Mouse (Mus musculus) liver, embryonic 13.5 days (tissue): ENCODE data around the gene Otx2. TPM values are rescaled to one million over a fixed set of nuclear protein-coding genes. Genes with fewer than 3 reads are reported as not detected.

Source experiments
- ATAC-seq: fragments of 200-750 bp; cut with Nextera tagmentation; 2 replicates; pipeline ENCODE4 v1.8.0; 2017; ENCODE audit warnings: low read depth, mild to moderate bottlenecking, moderate number of reproducible peaks, moderate library complexity
- DNase-seq: peaks from one replicate; pipeline ENCODE4 v3.0.0; 2022
- H3K27ac ChIP-seq: fragments of 300-500 bp; sonication (generic); 2 replicates; pipeline ENCODE4 v1.5.1; 2015; ENCODE audit warnings: moderate library complexity, mild to moderate bottlenecking, inconsistent platforms
- H3K27me3 ChIP-seq: fragments of 300-500 bp; sonication (generic); 2 replicates; pipeline ENCODE4 v1.6.1; 2015; ENCODE audit warnings: mild to moderate bottlenecking, inconsistent platforms
- H3K36me3 ChIP-seq: fragments of 300-500 bp; sonication (generic); 2 replicates; pipeline ENCODE4 v1.6.1; 2015; ENCODE audit warnings: mild to moderate bottlenecking, inconsistent platforms
- H3K4me1 ChIP-seq: fragments of 300-500 bp; sonication (generic); replicated peaks from 2 replicates; pipeline ENCODE4 v1.6.1; 2015; ENCODE audit warnings: inconsistent platforms
- H3K4me2 ChIP-seq: fragments of 300-500 bp; sonication (generic); 2 replicates; pipeline ENCODE4 v1.6.1; 2015; ENCODE audit warnings: inconsistent platforms, mild to moderate bottlenecking, moderate library complexity
- H3K4me3 ChIP-seq: fragments of 300-500 bp; sonication (generic); replicated peaks from 2 replicates; pipeline ENCODE4 v1.5.1; 2015; ENCODE audit warnings: mild to moderate bottlenecking, inconsistent platforms
- H3K9ac ChIP-seq: fragments of 300-500 bp; sonication (generic); 2 replicates; pipeline ENCODE4 v1.6.1; 2015; ENCODE audit warnings: mild to moderate bottlenecking, inconsistent platforms
- H3K9me3 ChIP-seq: fragments of 300-500 bp; sonication (generic); replicated peaks from 2 replicates; pipeline ENCODE4 v1.6.1; 2016; ENCODE audit warnings: inconsistent platforms
- WGBS: fragments of 180-500 bp; shearing (Covaris S2); methylation state at CpG from one replicate; pipeline ENCODE4 v1.1.7; 2015; ENCODE audit not compliant: insufficient replicate concordance; 5-methylcytosine and 5-hydroxymethylcytosine counted together
- polyA plus RNA-seq: library from polyadenylated mRNA; unstranded; fragments of >200 nt; fragmentation: Nextera tagmentation; extraction: Ambion mirVana; gene quantifications from 2 replicates; pipeline ENCODE4 v1.2.1, GENCODE M21; 2015

Gene Otx2
- polyA plus RNA-seq, 1 experiment from 2014 or later = not detected

DNA sequence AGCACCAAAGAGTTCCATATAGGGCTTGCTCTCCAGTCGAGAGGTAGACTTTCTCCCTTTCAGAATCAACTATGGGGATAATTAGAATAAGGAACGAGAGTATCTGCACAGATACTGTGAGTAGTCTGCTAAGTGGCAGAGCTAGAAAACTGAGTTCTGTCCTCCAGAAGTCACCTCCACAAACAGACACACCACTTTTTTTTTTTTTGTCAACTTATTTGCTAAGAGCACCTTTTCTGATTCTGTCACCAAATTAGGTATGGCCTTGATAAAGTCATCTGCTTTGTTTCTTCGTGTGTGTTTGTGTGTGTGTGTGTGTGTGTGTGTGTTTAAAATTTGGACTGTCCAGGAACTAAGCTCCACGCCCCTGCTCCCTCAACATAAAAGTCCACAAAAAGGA, 13.0 kb downstream of the Otx2 start:
- Histone ChIP-seq H3K27me3 (peaks cover 100% of the 10 kb centered on the region), H3K36me3 (no peaks in the 10 kb centered on the region), H3K27ac (no peak overlapping the region), H3K4me1 (0 out of 2 replicates have a peak, but pooled peaks cover 4% of the 10 kb centered on the region), H3K4me3 (no peak overlapping the region), H3K9me3 (no peaks in the 10 kb centered on the region), H3K9ac (no peak overlapping the region), H3K4me2 (no peak overlapping the region)
- no peak for DNase-seq
- ATAC-seq = no peak
- WGBS = 34% methylated on average over 4 of the region's 4 CpGs

DNA sequence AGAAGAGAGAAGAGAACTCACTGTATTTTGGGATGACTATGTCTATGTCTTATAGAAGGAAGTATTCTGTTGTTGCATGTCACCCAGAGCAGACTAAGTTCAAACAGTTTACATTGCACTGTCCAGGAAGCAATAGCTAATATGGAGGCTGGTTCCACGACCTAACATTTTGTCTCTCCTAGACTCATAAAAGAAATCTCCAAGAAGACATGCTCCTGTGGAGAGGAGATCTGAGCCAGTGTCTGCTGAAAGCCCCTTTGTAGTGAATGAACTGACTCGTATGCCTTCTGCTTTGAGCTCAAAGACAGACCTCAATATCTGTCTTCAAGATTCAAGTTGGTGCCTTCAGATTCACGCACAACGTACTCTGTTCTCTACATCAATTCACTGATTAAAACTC, 14.0 kb downstream of the Otx2 start:
- Histone ChIP-seq H3K9me3 (no peaks in the 10 kb centered on the region), H3K36me3 (no peaks in the 10 kb centered on the region), H3K27ac (no peak overlapping the region), H3K27me3 (peaks cover 100% of the 10 kb centered on the region), H3K9ac (no peak overlapping the region), H3K4me3 (no peak overlapping the region), H3K4me2 (no peak overlapping the region), H3K4me1 (0 out of 2 replicates have a peak, but pooled peaks cover 3% of the 10 kb centered on the region)
- WGBS = 60% methylated on average over 4 of the region's 4 CpGs
- DNase-seq = no peak
- no peak for ATAC-seq

DNA sequence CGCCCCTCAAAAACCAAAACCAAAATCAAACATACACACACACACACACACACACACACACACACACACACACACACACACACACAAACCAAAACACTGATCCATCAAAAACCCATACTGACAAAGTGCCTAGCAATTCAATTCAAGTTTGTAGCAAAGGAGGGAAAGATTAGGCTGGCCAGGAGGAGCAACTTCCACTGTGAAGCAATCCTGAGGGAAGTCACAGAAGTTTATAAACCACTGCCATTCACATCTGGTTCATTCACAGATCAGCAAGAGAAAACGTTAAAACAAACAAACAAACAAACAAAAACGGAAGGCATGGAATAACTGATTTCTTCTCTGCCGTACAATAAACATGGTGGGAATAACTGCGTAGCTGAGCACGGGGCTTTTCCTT, 16.4 kb downstream of the Otx2 start:
- DNase-seq (no peak), ATAC-seq (no peak)
- Histone ChIP-seq H3K9me3 (no peaks in the 10 kb centered on the region), H3K4me2 (no peak overlapping the region), H3K9ac (no peak overlapping the region), H3K27ac (no peak overlapping the region), H3K36me3 (no peaks in the 10 kb centered on the region), H3K27me3 (peaks cover 100% of the 10 kb centered on the region), H3K4me3 (no peak overlapping the region), H3K4me1 (0 out of 2 replicates have a peak, but pooled peaks cover 2% of the 10 kb centered on the region)
- 55% methylated on average over 6 of the region's 6 CpGs for WGBS

DNA sequence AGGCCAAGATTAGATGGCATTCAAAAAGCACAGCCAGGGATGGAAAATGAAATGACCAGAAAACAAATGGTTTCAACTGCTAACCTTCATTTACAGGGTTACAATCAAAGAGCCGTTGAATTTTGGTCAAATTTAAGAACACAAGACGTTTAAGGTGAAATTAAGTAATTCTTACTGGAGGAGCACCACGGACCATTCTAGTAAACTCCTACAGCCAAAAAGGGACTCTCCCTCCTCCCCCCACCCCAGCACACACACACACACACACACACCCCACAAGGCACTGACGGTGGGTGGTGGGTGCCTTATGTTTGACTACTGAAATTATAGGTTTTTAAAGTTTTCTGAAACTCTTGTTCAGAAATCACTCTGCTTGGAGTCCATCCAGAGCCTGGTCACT, 16.9 kb downstream of the Otx2 start:
- Histone ChIP-seq H3K4me1 (peaks cover 3% of the 10 kb centered on the region; the same call in 1 of the 2 replicates), H3K9me3 (no peaks in the 10 kb centered on the region), H3K27ac (no peak overlapping the region), H3K27me3 (peaks cover 100% of the 10 kb centered on the region), H3K9ac (no peak overlapping the region), H3K4me2 (no peak overlapping the region), H3K4me3 (no peak overlapping the region), H3K36me3 (no peaks in the 10 kb centered on the region)
- DNase-seq (no peak), ATAC-seq (no peak)
- WGBS = 47% methylated on average over 4 of the region's 4 CpGs

DNA sequence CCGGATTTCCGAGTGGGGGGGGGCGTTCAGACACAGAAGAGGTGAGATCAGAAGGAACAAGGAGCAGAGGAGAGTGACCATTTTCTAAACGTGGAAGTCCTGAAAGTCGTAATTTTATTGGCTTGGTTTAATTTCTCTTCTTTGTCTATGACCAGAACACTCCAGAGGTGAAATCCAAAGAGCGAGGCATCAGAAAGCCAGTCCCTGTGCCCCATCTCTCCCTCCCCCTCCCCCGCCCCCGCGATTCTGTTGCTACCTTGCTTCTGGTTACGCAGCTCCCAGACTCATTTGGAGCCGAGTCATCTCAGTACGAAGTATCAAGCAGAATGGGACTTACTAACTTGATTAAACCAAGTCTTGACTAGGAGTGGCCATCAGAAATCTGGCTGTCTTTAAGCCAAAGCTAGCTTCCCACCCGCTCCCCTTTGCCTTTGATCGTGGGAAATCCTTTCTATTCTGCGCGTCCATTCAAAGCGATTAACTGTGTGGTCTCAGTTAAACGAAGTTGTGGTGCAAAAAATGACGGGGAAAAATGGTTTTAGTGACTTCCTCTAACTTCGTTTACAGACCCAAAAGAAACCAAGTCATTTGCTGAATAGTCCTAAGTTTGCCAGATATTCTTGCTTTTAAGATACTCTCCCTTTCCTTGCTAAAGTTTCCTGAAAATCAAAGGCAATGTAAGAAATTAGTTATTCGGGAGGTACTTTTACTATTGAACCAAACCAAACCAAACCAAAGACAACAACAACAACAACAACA, 17.6 kb downstream of the Otx2 start:
- H3K4me3 ChIP-seq = no peak overlapping the region
- no peaks in the 10 kb centered on the region for H3K36me3 ChIP-seq
- peaks cover 7% of the 10 kb centered on the region for H3K4me1 ChIP-seq
- H3K9ac ChIP-seq = no peak overlapping the region
- no peak for ATAC-seq
- peaks cover 100% of the 10 kb centered on the region for H3K27me3 ChIP-seq
- DNase-seq = no peak
- H3K9me3 ChIP-seq = no peaks in the 10 kb centered on the region
- 0 out of 2 replicates have a peak overlapping the region, but pooled peaks have one; percentile 6 for H3K4me2 ChIP-seq
- WGBS = 10% methylated on average over 20 of the region's 21 CpGs
- no peak overlapping the region for H3K27ac ChIP-seq

DNA sequence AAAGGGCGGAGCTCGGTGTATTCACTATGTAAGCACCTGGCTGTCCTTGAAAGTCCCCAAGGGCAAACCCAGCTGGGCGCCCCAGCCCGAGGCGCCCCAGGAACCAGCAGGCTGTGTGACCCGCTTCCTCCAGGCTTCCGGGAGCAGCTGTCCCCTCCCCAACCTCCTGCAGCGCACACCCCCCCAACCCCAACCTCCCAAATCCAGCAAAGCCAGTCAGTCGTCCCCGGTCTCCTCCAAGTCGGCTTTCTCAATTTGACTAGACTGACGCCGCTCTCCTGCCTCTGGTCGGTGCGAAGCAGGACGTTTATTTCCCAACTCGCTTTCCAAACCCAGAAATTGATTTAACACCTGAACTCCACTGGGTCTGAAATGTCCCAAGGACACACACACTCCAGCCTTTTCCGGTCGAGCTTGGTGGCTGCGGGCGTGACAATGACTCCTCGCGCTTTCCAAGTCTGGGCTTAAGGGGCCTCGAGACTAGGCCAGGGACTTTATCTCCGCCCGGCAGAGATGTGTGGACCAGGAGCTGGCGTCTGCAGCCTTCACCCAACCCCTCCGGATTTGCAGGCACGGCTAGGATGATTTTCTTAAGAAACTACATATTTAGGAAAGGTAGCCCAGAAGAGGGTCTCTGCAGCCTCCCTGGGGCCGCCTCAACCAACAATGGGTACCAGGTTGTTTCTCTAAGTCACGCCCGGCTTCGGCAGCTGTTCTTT, 18.4 kb downstream of the Otx2 start:
- Histone ChIP-seq H3K9ac (no peak overlapping the region), H3K36me3 (no peaks in the 10 kb centered on the region), H3K4me2 (peak overlapping the region; percentile 6; the same call in 1 of the 2 replicates), H3K9me3 (no peaks in the 10 kb centered on the region), H3K27ac (no peak overlapping the region), H3K4me1 (peaks cover 7% of the 10 kb centered on the region), H3K27me3 (peaks cover 97% of the 10 kb centered on the region), H3K4me3 (no peak overlapping the region; the same call in 1 of the 2 replicates)
- ATAC-seq (no peak), DNase-seq (no peak)
- WGBS = under 1% methylated on average over 33 of the region's 33 CpGs

DNA sequence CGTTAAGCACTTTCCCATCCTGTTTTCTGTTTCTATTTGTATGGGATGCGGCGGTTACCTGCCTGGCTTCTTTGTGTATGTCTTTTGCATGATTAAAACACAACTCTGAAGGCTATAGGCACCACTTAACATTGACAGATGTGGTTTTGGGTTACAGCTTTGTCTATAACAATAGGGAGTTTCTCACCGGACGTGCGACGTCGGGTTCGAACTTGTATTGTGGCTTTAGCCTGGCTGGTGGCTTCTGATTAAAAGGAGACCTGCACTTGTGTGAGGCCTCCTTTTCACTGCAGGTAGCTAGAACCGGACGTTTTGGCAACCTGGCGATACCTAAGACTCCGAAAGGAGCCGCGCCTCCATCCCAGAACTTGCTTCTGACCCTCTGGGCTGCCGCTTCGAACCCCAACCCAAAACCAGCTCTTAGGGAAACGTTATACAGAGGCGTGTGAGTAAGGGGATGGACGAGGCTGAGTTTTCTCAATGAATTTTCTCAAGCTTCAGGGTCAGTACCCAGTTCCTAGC, 19.0 kb downstream of the Otx2 start:
- DNase-seq = no peak
- H3K4me3 ChIP-seq = no peak overlapping the region; the same call in 1 of the 2 replicates
- peaks cover 7% of the 10 kb centered on the region for H3K4me1 ChIP-seq
- WGBS = 6% methylated on average over 20 of the region's 20 CpGs
- no peaks in the 10 kb centered on the region for H3K36me3 ChIP-seq
- ATAC-seq = no peak
- no peaks in the 10 kb centered on the region for H3K9me3 ChIP-seq
- H3K9ac ChIP-seq = no peak overlapping the region
- H3K27ac ChIP-seq = no peak overlapping the region
- peaks cover 91% of the 10 kb centered on the region for H3K27me3 ChIP-seq
- H3K4me2 ChIP-seq = 0 out of 2 replicates have a peak overlapping the region, but pooled peaks have one; percentile 6

DNA sequence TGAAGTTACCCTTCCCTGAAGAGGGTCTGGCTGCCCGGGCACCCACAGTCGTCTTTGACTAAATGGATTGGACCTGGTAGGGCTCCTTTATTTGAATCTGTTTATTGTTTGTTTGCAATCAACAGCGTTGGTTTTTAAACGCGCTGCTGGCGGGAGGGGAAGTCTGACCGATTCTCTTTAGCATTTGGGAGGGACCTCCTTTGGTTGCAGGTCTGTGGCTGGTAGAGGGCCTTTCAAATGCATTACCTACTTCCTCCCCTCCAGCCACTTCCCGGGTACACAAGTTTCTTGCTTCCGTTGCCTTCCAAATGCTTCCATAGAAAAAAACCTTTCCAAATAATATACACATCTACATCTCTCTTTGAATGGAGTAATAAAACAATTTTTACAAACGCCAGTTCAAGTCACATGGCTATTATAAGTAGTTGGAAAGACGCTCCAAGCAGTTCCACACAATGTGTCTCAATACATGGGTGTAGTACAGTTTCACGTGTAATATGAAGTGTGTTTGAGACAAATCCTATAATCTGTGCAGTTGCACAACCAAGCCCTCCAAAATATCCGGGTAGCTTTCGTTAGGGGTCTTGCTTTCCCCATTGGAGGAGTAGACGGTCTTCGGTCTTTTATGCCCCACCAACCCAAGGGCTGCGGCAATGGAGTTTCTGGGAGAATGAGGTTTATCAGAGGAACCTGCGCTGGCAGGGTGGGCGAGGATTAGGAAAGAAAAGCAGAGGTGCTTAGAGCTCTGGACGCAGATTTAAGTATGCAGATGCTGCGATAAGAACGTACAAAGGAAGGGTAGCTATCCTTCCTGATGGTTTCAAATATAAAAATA, 19.7 kb downstream of the Otx2 start:
- H3K27me3 ChIP-seq = peaks cover 83% of the 10 kb centered on the region
- DNase-seq (no peak), ATAC-seq (no peak)
- H3K4me1 ChIP-seq = peaks cover 7% of the 10 kb centered on the region
- no peak overlapping the region for H3K27ac ChIP-seq
- H3K4me2 ChIP-seq = no peak overlapping the region
- no peaks in the 10 kb centered on the region for H3K36me3 ChIP-seq
- H3K9ac ChIP-seq = no peak overlapping the region
- WGBS = 10% methylated on average over 22 of the region's 22 CpGs
- H3K9me3 ChIP-seq = no peaks in the 10 kb centered on the region
- no peak overlapping the region for H3K4me3 ChIP-seq

DNA sequence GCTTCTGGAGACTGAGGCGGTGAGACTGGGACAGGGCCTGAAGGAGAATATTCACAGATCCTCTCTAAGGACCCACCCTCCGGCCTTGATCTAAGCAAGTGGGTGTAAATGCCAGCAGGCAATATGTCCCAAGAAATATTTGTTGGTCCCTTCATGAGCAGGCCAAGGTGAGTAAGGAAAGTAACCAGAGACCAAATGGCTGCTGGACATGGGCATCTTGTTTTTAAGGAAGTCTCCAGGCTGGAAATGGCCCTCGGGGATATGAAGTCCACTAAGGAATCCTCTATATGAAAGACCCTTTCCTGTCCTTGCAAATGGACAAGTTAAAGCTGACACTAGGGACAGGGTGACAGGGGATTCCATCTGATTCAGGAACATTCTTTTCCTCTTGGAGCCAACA, 20.5 kb downstream of the Otx2 start:
- H3K4me2 ChIP-seq = no peak overlapping the region
- H3K9ac ChIP-seq = no peak overlapping the region
- WGBS = 60% methylated on average over 3 of the region's 3 CpGs
- no peak for DNase-seq
- peaks cover 7% of the 10 kb centered on the region for H3K4me1 ChIP-seq
- peaks cover 75% of the 10 kb centered on the region for H3K27me3 ChIP-seq
- H3K4me3 ChIP-seq = no peak overlapping the region
- H3K36me3 ChIP-seq = no peaks in the 10 kb centered on the region
- no peak for ATAC-seq
- H3K9me3 ChIP-seq = no peaks in the 10 kb centered on the region
- no peak overlapping the region for H3K27ac ChIP-seq

DNA sequence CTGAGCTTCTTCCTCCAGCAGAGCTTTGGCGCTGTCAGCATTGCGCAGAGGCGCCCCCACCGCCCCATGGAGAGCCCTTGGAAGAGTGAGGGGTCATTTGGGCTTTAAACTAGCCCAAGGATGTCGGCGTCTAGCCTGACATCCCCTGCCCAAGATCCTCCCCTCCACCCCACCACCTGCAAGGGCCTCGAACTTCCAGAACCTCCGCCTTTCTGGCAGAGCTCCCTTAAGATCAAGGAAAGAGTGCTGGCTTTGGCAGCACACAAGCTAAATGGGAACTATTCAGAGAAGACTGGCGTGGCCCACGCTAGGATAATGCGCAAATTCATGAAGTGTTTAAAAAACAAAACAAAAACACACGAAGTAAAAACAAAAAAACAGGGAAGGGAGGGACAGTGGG, 21.4 kb downstream of the Otx2 start:
- Histone ChIP-seq H3K27ac (no peak overlapping the region), H3K4me2 (no peak overlapping the region), H3K27me3 (peaks cover 67% of the 10 kb centered on the region), H3K4me1 (peaks cover 7% of the 10 kb centered on the region), H3K9ac (no peak overlapping the region), H3K9me3 (no peaks in the 10 kb centered on the region), H3K4me3 (no peak overlapping the region), H3K36me3 (no peaks in the 10 kb centered on the region)
- whole genome bisulfite sequencing = 21% methylated on average over 12 of the region's 12 CpGs
- ATAC-seq = no peak
- DNase-seq = no peak
